Mouse (Mus musculus): Measurements from ENCODE around the gene Fam110c.
A peak's percentile ranks its signal among the peaks of the same experiment; 100 is the strongest.

Fam110c gene

GRCm38 (mm10) chr12:31116005-31116466 lies 42.4 kb downstream of the Fam110c start:
- DNase-seq = peak; percentile 64 to 79

- DNase-seq = no peak
These were observed 46.9 kb downstream of the Fam110c start for GRCm38 (mm10) chr12:31120535-31120934.

GRCm38 (mm10) chr12:31122892-31123622 lies 49.4 kb downstream of the Fam110c start:
- DNase-seq = no peak

DNA sequence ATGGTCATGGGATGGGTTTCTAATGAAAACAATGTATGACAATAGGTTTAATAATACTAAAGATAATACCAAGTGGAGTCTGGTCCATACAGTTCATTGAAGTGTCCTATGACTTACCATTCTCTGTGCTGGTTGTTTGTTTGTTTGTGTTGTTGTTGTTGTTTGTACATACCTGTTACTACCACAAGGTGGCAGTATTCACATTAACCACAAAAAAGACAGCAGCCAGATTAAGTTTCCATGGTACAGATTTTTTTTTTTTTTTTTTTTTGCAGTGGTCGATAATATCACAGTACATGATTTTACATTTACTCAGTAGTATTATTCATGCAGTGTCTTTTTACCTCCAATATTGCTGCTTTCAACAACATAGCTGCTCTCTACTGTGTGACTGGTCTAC lies 52.4 kb downstream of the Fam110c start:
- DNase-seq = no peak

GRCm38 (mm10) chr12:31129548-31129947 lies 55.9 kb downstream of the Fam110c start:
- no peak for DNase-seq
